Mouse (Mus musculus) spleen, adult 2 months (tissue): ENCODE results near the gene Gpi1. TPM values are rescaled to one million over a fixed set of nuclear protein-coding genes. Genes with fewer than 3 reads are reported as not detected.
A peak's percentile ranks its signal among the peaks of the same experiment; 100 is the strongest.

Source experiments
- DNase-seq, 2 experiments: peaks; one replicate each; pipeline versions ENCODE4 v3.0.0 to v3.0.0-alpha.2; 2012 to 2021; ENCODE audit warnings: low spot score in 2 of 2, low read depth in 1 of 2
- H3K27ac ChIP-seq: fragments of 200-500 bp; 2 replicates; pipeline ENCODE4 v1.5.1; 2012; ENCODE audit warnings: low read length, inconsistent platforms; ENCODE audit not compliant: insufficient read depth
- H3K27me3 ChIP-seq: fragments of 200-500 bp; 2 replicates; pipeline ENCODE4 v1.6.1; 2012; ENCODE audit warnings: mild to moderate bottlenecking, moderate library complexity, low read length, inconsistent platforms; ENCODE audit not compliant: control insufficient read depth, insufficient read depth
- H3K36me3 ChIP-seq: fragments of 200-500 bp; 2 replicates; pipeline ENCODE4 v1.6.1; 2012; ENCODE audit warnings: mild to moderate bottlenecking, low read length, inconsistent platforms; ENCODE audit not compliant: control insufficient read depth, insufficient read depth
- H3K4me1 ChIP-seq: fragments of 200-500 bp; 2 replicates; pipeline ENCODE4 v1.6.1; 2011; ENCODE audit warnings: inconsistent platforms; ENCODE audit not compliant: control insufficient read depth, insufficient read depth, insufficient read length
- H3K4me3 ChIP-seq: fragments of 200-500 bp; 2 replicates; pipeline ENCODE4 v1.5.1; 2011; ENCODE audit warnings: mild to moderate bottlenecking, inconsistent platforms; ENCODE audit not compliant: insufficient read depth, insufficient read length; ENCODE audit errors: extremely low read depth
- CTCF ChIP-seq: fragments of 200-500 bp; IDR thresholded peaks from 2 replicates; pipeline ENCODE4 v1.5.1; 2011; ENCODE audit warnings: mild to moderate bottlenecking, inconsistent platforms; ENCODE audit not compliant: insufficient read depth, insufficient read length, insufficient replicate concordance; ENCODE audit errors: extremely low read depth
- POLR2A ChIP-seq: fragments of 200-500 bp; IDR thresholded peaks from 2 replicates; pipeline ENCODE4 v1.6.1; 2011; ENCODE audit warnings: low read depth, low read length, inconsistent platforms
- WGBS: fragments of 180-500 bp; shearing (Covaris S2); methylation state at CpG from one replicate; pipeline ENCODE4 v1.1.7; 2018; 5-methylcytosine and 5-hydroxymethylcytosine counted together
- polyA plus RNA-seq: library from polyadenylated mRNA; depleted of rRNA; stranded (reverse); fragments of >200 nt; gene quantifications from 2 replicates; pipeline ENCODE4 v1.2.3, GENCODE M21; 2012

The Gpi1 gene
- polyA plus RNA-seq, 1 experiment: 116 TPM

- no peak for DNase-seq
- Histone ChIP-seq H3K27me3 (no peaks in the 10 kb centered on the region), H3K4me1 (no peaks in the 10 kb centered on the region; the same call in none of the 2 replicates), H3K27ac (peak within 1 kb of the TSS; percentile 81; the same call in 1 of the 2 replicates), H3K4me3 (peak within 1 kb of the TSS; percentile 98), H3K36me3 (0 out of 2 replicates have a peak, but pooled peaks cover 1% of the 10 kb centered on the region)
- no peak for TF ChIP-seq CTCF
- no peak for TF ChIP-seq POLR2A
- 88% methylated on average over 3 of the region's 3 CpGs for WGBS
Observed at GRCm38 (mm10) chr7:34169454-34169853, 60.7 kb downstream of the Gpi1 start, which contains the start of gene Uba2. Gene Uba2, minus strand, starts transcription at chr7:34169599.

GRCm38 (mm10) chr7:34168470-34169251, 61.5 kb downstream of the Gpi1 start:
- H3K4me1 ChIP-seq: no peaks in the 10 kb centered on the region; the same call in none of the 2 replicates
- H3K4me3 ChIP-seq: peak overlapping the region; percentile 98
- no peaks in the 10 kb centered on the region for H3K27me3 ChIP-seq
- TF ChIP-seq CTCF: no peak
- peak; percentile 73 for TF ChIP-seq POLR2A
- H3K27ac ChIP-seq: peak overlapping the region; percentile 81
- peak; percentile 54 to 85 for DNase-seq
- peaks cover 3% of the 10 kb centered on the region; the same call in 1 of the 2 replicates for H3K36me3 ChIP-seq
- WGBS: 12% methylated on average over 29 of the region's 30 CpGs

- WGBS: under 1% methylated on average over 52 of the region's 54 CpGs
- no peak for DNase-seq
- Histone ChIP-seq H3K27ac (peak overlapping the region; percentile 81), H3K27me3 (no peaks in the 10 kb centered on the region), H3K4me1 (no peaks in the 10 kb centered on the region; the same call in none of the 2 replicates), H3K4me3 (peak overlapping the region; percentile 98), H3K36me3 (peaks cover 6% of the 10 kb centered on the region)
- no peak for TF ChIP-seq CTCF
Observed at GRCm38 (mm10) chr7:34167766-34168469, 62.2 kb downstream of the Gpi1 start.

GRCm38 (mm10) chr7:34166850-34167249, 63.3 kb downstream of the Gpi1 start:
- Histone ChIP-seq H3K36me3 (peaks cover 15% of the 10 kb centered on the region), H3K27ac (no peak overlapping the region), H3K27me3 (no peaks in the 10 kb centered on the region), H3K4me3 (no peak overlapping the region), H3K4me1 (no peaks in the 10 kb centered on the region; the same call in none of the 2 replicates)
- DNase-seq: peak in 1 of 2 experiments; percentile 23
- TF ChIP-seq CTCF (no peak), POLR2A (no peak)
- WGBS: 63% methylated on average over 4 of the region's 4 CpGs

GRCm38 (mm10) chr7:34165999-34166398, 64.1 kb downstream of the Gpi1 start:
- peaks cover 22% of the 10 kb centered on the region for H3K36me3 ChIP-seq
- H3K27ac ChIP-seq: no peak overlapping the region
- DNase-seq: no peak
- no peaks in the 10 kb centered on the region for H3K27me3 ChIP-seq
- no peaks in the 10 kb centered on the region; the same call in none of the 2 replicates for H3K4me1 ChIP-seq
- TF ChIP-seq CTCF (no peak), POLR2A (no peak)
- no peak overlapping the region for H3K4me3 ChIP-seq
- 84% methylated on average over 3 of the region's 3 CpGs for WGBS

GRCm38 (mm10) chr7:34164671-34165070, 65.5 kb downstream of the Gpi1 start:
- no peak for TF ChIP-seq POLR2A
- no peak for TF ChIP-seq CTCF
- Histone ChIP-seq H3K27me3 (no peaks in the 10 kb centered on the region), H3K4me1 (no peaks in the 10 kb centered on the region; the same call in none of the 2 replicates), H3K4me3 (no peak overlapping the region), H3K36me3 (peaks cover 31% of the 10 kb centered on the region), H3K27ac (no peak overlapping the region)
- DNase-seq: no peak
- WGBS: 96% methylated on average over 7 of the region's 7 CpGs
